ENCODE assay signal across 26 mouse cellular contexts in the genomic region with DNA sequence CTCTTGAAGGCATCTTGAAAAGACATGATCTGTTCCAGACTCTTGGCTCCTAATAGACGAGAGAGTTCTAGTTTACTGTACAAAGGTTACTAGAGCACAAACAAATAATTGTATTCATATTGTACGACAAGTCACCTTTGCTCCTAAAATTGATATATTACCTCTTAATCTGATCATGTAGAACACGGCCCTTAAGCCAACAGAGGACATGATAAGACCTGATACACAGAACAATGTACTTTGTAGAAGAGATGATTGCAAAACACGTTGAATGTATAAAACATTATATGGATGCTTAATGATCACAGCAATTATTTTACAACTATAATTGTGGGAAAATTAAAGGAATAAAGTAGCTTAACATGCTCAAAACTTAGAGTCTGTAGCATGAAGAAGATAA.
"Had no signal": no experiment of that assay in that cellular context is flagged by ENCODE, and none has a peak within 500 bp of the region (broad histone marks: within the 10 kb centered on the region; RNA-seq: fewer than 3 reads in every experiment).

No protein-coding gene starts in this region.

- H3K27me3 ChIP-seq: heart, embryonic 13.5 days; heart, embryonic 15.5 days; hindbrain, embryonic 13.5 days; hindbrain, embryonic 15.5 days; limb, embryonic 12.5 days; liver, embryonic 13.5 days; liver, embryonic 15.5 days had no signal

- DNase-seq: gastrocnemius, adult 2 months; gastrocnemius, postnatal 14 days; gastrocnemius, postnatal 36 days; heart, adult 11 months; heart, adult 2 months; heart, postnatal 14 days; heart, postnatal 36 days; kidney, adult 18-20 months; kidney, adult 8-10 months; kidney, postnatal 25 days; kidney, postnatal 4 days; layer of hippocampus, adult 9-11 months; layer of hippocampus, postnatal 36 days; liver; liver, embryonic 13.5 days had no signal

- H3K9me3 ChIP-seq: heart, embryonic 13.5 days; heart, embryonic 15.5 days; hindbrain, embryonic 13.5 days; hindbrain, embryonic 15.5 days; limb, embryonic 10.5 days; limb, embryonic 12.5 days; liver, embryonic 13.5 days; liver, embryonic 15.5 days had no signal

- ATAC-seq: hindbrain, postnatal 0 days had no signal

- H3K36me3 ChIP-seq: heart, embryonic 13.5 days; heart, embryonic 15.5 days; hindbrain, embryonic 13.5 days; hindbrain, embryonic 15.5 days; limb, embryonic 10.5 days; limb, embryonic 12.5 days; liver, embryonic 13.5 days; liver, embryonic 15.5 days had no signal

- H3K27ac ChIP-seq: gastrocnemius, adult 2 months; heart, adult 2 months; heart, embryonic 13.5 days; heart, embryonic 15.5 days; hindbrain, embryonic 13.5 days; hindbrain, embryonic 15.5 days; hindbrain, postnatal 0 days; kidney, postnatal 0 days; limb, embryonic 10.5 days; limb, embryonic 12.5 days; liver, embryonic 13.5 days; liver, embryonic 15.5 days had no signal

- H3K4me2 ChIP-seq: heart, embryonic 11.5 days; heart, embryonic 13.5 days; heart, embryonic 15.5 days; hindbrain, embryonic 13.5 days; hindbrain, embryonic 15.5 days; limb, embryonic 12.5 days; liver, embryonic 11.5 days; liver, embryonic 13.5 days; liver, embryonic 15.5 days had no signal

- H3K4me1 ChIP-seq: heart, embryonic 15.5 days; hindbrain, embryonic 13.5 days; hindbrain, embryonic 15.5 days; limb, embryonic 12.5 days; liver, embryonic 13.5 days; liver, embryonic 15.5 days had no signal

- H3K9ac ChIP-seq: heart, embryonic 13.5 days; heart, embryonic 15.5 days; hindbrain, embryonic 13.5 days; hindbrain, embryonic 15.5 days; limb, embryonic 12.5 days; liver, embryonic 13.5 days; liver, embryonic 15.5 days had no signal

- H3K4me3 ChIP-seq: gastrocnemius, adult 2 months; heart, adult 2 months; heart, embryonic 13.5 days; heart, embryonic 15.5 days; hindbrain, embryonic 13.5 days; hindbrain, embryonic 15.5 days; limb, embryonic 10.5 days; limb, embryonic 12.5 days; liver, embryonic 13.5 days; liver, embryonic 15.5 days had no signal
